Mouse (Mus musculus) forebrain, postnatal 0 days (tissue): ENCODE data around the gene Atxn1. TPM values are rescaled to one million over a fixed set of nuclear protein-coding genes. Genes with fewer than 3 reads are reported as not detected.

Source experiments
- ATAC-seq: fragments of 200-750 bp; cut with Nextera tagmentation; 2 replicates; pipeline ENCODE4 v1.8.0; 2017; ENCODE audit warnings: mild to moderate bottlenecking, moderate library complexity
- DNase-seq: peaks from one replicate; pipeline ENCODE4 v3.0.0-alpha.2; 2015
- H3K27ac ChIP-seq: fragments of 300-500 bp; sonication (generic); 2 replicates; pipeline ENCODE4 v1.5.1; 2014; ENCODE audit warnings: low read depth, mild to moderate bottlenecking, antibody characterized with exemption, low read length, moderate library complexity, mixed read lengths
- H3K27me3 ChIP-seq: fragments of 300-500 bp; sonication (generic); 2 replicates; pipeline ENCODE4 v1.6.1; 2014; ENCODE audit warnings: mild to moderate bottlenecking, low read length, mixed read lengths; ENCODE audit not compliant: insufficient read depth
- H3K36me3 ChIP-seq: fragments of 300-500 bp; sonication (generic); 2 replicates; pipeline ENCODE4 v1.6.1; 2014; ENCODE audit warnings: mild to moderate bottlenecking, moderate library complexity; ENCODE audit not compliant: insufficient read depth
- H3K4me1 ChIP-seq: fragments of 300-500 bp; sonication (generic); 2 replicates; pipeline ENCODE4 v1.6.1; 2014; ENCODE audit warnings: antibody characterized with exemption; ENCODE audit not compliant: insufficient read depth
- H3K4me2 ChIP-seq: fragments of 300-500 bp; sonication (generic); 2 replicates; pipeline ENCODE4 v1.6.1; 2014; ENCODE audit warnings: low read depth, mild to moderate bottlenecking, moderate library complexity
- H3K4me3 ChIP-seq: fragments of 300-500 bp; sonication (generic); 2 replicates; pipeline ENCODE4 v1.5.1; 2014; ENCODE audit warnings: low read depth, low read length, mixed read lengths
- H3K9ac ChIP-seq: fragments of 300-500 bp; sonication (generic); 2 replicates; pipeline ENCODE4 v1.6.1; 2014; ENCODE audit warnings: mild to moderate bottlenecking
- H3K9me3 ChIP-seq: fragments of 300-500 bp; sonication (generic); 2 replicates; pipeline ENCODE4 v1.6.1; 2016; ENCODE audit warnings: low read length
- CTCF ChIP-seq: sonication (generic); IDR thresholded peaks from 2 replicates; pipeline ENCODE4 v1.5.1; 2016; ENCODE audit warnings: antibody characterized with exemption, control low read depth, low read depth
- WGBS: fragments of 180-500 bp; shearing (Covaris S2); extraction: QIAGEN DNeasy Blood & Tissue Kit; methylation state at CpG from one replicate; pipeline ENCODE4 v1.1.7; 2014; 5-methylcytosine and 5-hydroxymethylcytosine counted together
- polyA plus RNA-seq: library from polyadenylated mRNA; unstranded; fragments of >200 nt; fragmentation: Nextera tagmentation; extraction: Ambion mirVana; gene quantifications from 2 replicates; pipeline ENCODE4 v1.2.1, GENCODE M21; 2015
- total RNA-seq: library from RNA; depleted of rRNA; stranded (reverse); fragments of >200 nt; gene quantifications from 2 replicates; pipeline ENCODE4 v1.2.3, GENCODE M21; 2014

Gene Atxn1
- total and polyA plus RNA-seq, 2 experiments from 2014 or later = 13.0 to 32.3 TPM

- no peak overlapping the region for H3K4me2 ChIP-seq
- WGBS = 34% methylated on average over 9 of the region's 9 CpGs
- H3K9me3 ChIP-seq = no peaks in the 10 kb centered on the region
- DNase-seq (no peak), ATAC-seq (no peak)
- H3K27me3 ChIP-seq = no peaks in the 10 kb centered on the region
- H3K9ac ChIP-seq = no peak overlapping the region
- H3K27ac ChIP-seq = no peak overlapping the region
- H3K36me3 ChIP-seq = no peaks in the 10 kb centered on the region
- TF ChIP-seq CTCF = no peak
- no peaks in the 10 kb centered on the region for H3K4me1 ChIP-seq
- no peak overlapping the region for H3K4me3 ChIP-seq
Observed at GRCm38 (mm10) chr13:45922467-45922866, 42.3 kb downstream of the Atxn1 start.

GRCm38 (mm10) chr13:45918956-45919711, 45.7 kb downstream of the Atxn1 start:
- Histone ChIP-seq H3K4me1 (peaks cover 2% of the 10 kb centered on the region; the same call in 1 of the 2 replicates), H3K4me3 (no peak overlapping the region), H3K36me3 (no peaks in the 10 kb centered on the region), H3K9ac (no peak overlapping the region), H3K9me3 (no peaks in the 10 kb centered on the region), H3K4me2 (no peak overlapping the region), H3K27me3 (no peaks in the 10 kb centered on the region), H3K27ac (no peak overlapping the region)
- ATAC-seq (no peak), DNase-seq (no peak)
- TF ChIP-seq CTCF = no peak
- 87% methylated on average over 13 of the region's 15 CpGs for WGBS

- no peak overlapping the region for H3K4me3 ChIP-seq
- H3K27ac ChIP-seq = no peak overlapping the region
- 41% methylated on average over 12 of the region's 12 CpGs for WGBS
- H3K36me3 ChIP-seq = no peaks in the 10 kb centered on the region
- no peaks in the 10 kb centered on the region for H3K27me3 ChIP-seq
- H3K9ac ChIP-seq = no peak overlapping the region
- H3K4me2 ChIP-seq = peak overlapping the region; percentile 7; the same call in 1 of the 2 replicates
- H3K4me1 ChIP-seq = peaks cover 2% of the 10 kb centered on the region; the same call in 1 of the 2 replicates
- no peaks in the 10 kb centered on the region for H3K9me3 ChIP-seq
- DNase-seq (no peak), ATAC-seq (no peak)
- TF ChIP-seq CTCF = no peak
Observed at GRCm38 (mm10) chr13:45918006-45918380, 46.8 kb downstream of the Atxn1 start.

- no peaks in the 10 kb centered on the region for H3K27me3 ChIP-seq
- H3K36me3 ChIP-seq = no peaks in the 10 kb centered on the region
- no peak overlapping the region for H3K9ac ChIP-seq
- no peak overlapping the region for H3K4me2 ChIP-seq
- ATAC-seq = peak; percentile 41; the same call in 1 of the 2 replicates
- H3K4me3 ChIP-seq = no peak overlapping the region
- no peak for TF ChIP-seq CTCF
- H3K9me3 ChIP-seq = no peaks in the 10 kb centered on the region
- DNase-seq = no peak
- H3K27ac ChIP-seq = no peak overlapping the region
- 82% methylated on average over 21 of the region's 21 CpGs for WGBS
- H3K4me1 ChIP-seq = peaks cover 2% of the 10 kb centered on the region; the same call in 1 of the 2 replicates
Observed at GRCm38 (mm10) chr13:45917058-45918005, 47.5 kb downstream of the Atxn1 start.

- ATAC-seq (peak; percentile 72), DNase-seq (peak; percentile 59)
Observed at GRCm38 (mm10) chr13:45915921-45916320, 48.9 kb downstream of the Atxn1 start.

GRCm38 (mm10) chr13:45915026-45915425, 49.8 kb downstream of the Atxn1 start:
- no peak for DNase-seq
- no peak for ATAC-seq
- no peaks in the 10 kb centered on the region for H3K9me3 ChIP-seq
- WGBS = 80% methylated on average over 2 of the region's 2 CpGs
- no peak for TF ChIP-seq CTCF
- no peak overlapping the region for H3K9ac ChIP-seq
- H3K36me3 ChIP-seq = no peaks in the 10 kb centered on the region
- H3K4me3 ChIP-seq = no peak overlapping the region
- H3K4me2 ChIP-seq = no peak overlapping the region
- H3K27ac ChIP-seq = no peak overlapping the region
- peaks cover 2% of the 10 kb centered on the region; the same call in 1 of the 2 replicates for H3K4me1 ChIP-seq
- no peaks in the 10 kb centered on the region for H3K27me3 ChIP-seq

More at GRCm38 (mm10) chr13:45915921-45916320, 48.9 kb downstream of the Atxn1 start:
- Histone ChIP-seq H3K9ac (no peak overlapping the region), H3K27ac (peak overlapping the region; percentile 50; the same call in 1 of the 2 replicates), H3K4me2 (no peak overlapping the region), H3K4me3 (no peak overlapping the region), H3K4me1 (peaks cover 2% of the 10 kb centered on the region; the same call in 1 of the 2 replicates), H3K27me3 (no peaks in the 10 kb centered on the region), H3K36me3 (no peaks in the 10 kb centered on the region), H3K9me3 (no peaks in the 10 kb centered on the region)
- no peak for TF ChIP-seq CTCF
- 48% methylated on average over 3 of the region's 3 CpGs for WGBS
